Mouse (Mus musculus) limb, embryonic 12.5 days (tissue): ENCODE measurements around the gene Vsig10. TPM values are rescaled to one million over a fixed set of nuclear protein-coding genes. Genes with fewer than 3 reads are reported as not detected.

Source experiments
- ATAC-seq: fragments of 200-750 bp; cut with Nextera tagmentation; 2 replicates; pipeline ENCODE4 v1.8.0; 2017; ENCODE audit warnings: low read depth, moderate TSS enrichment; ENCODE audit not compliant: insufficient number of reproducible peaks, insufficient read depth, low FRiP score, low TSS enrichment
- H3K27ac ChIP-seq: fragments of 300-500 bp; sonication (generic); 2 replicates; pipeline ENCODE4 v1.5.1; 2016; ENCODE audit warnings: mild to moderate bottlenecking, moderate library complexity
- H3K27me3 ChIP-seq: fragments of 300-500 bp; sonication (generic); 2 replicates; pipeline ENCODE4 v1.6.1; 2016; ENCODE audit warnings: mild to moderate bottlenecking, moderate library complexity
- H3K36me3 ChIP-seq: fragments of 300-500 bp; sonication (generic); 2 replicates; pipeline ENCODE4 v1.6.1; 2016; ENCODE audit warnings: mild to moderate bottlenecking, moderate library complexity
- H3K4me1 ChIP-seq: fragments of 300-500 bp; sonication (generic); replicated peaks from 2 replicates; pipeline ENCODE4 v1.6.1; 2016
- H3K4me2 ChIP-seq: fragments of 300-500 bp; sonication (generic); 2 replicates; pipeline ENCODE4 v1.6.1; 2016; ENCODE audit warnings: mild to moderate bottlenecking, moderate library complexity
- H3K4me3 ChIP-seq: fragments of 300-500 bp; sonication (generic); replicated peaks from 2 replicates; pipeline ENCODE4 v1.5.1; 2016; ENCODE audit warnings: mild to moderate bottlenecking
- H3K9ac ChIP-seq: fragments of 300-500 bp; sonication (generic); replicated peaks from 2 replicates; pipeline ENCODE4 v1.6.1; 2016; ENCODE audit warnings: mild to moderate bottlenecking, moderate library complexity
- H3K9me3 ChIP-seq: fragments of 300-500 bp; sonication (generic); 2 replicates; pipeline ENCODE4 v1.6.1; 2016; ENCODE audit warnings: mild to moderate bottlenecking, moderate library complexity
- WGBS: fragments of 180-500 bp; shearing (Covaris S2); methylation state at CpG from one replicate; pipeline ENCODE4 v1.1.7; 2016; 5-methylcytosine and 5-hydroxymethylcytosine counted together
- polyA plus RNA-seq: library from polyadenylated mRNA; unstranded; fragments of >200 nt; fragmentation: Nextera tagmentation; extraction: Ambion mirVana; gene quantifications from 2 replicates; pipeline ENCODE4 v1.2.1, GENCODE M21; 2016

Vsig10 gene
- polyA plus RNA-seq, 1 experiment from 2014 or later: 5.2 TPM

DNA sequence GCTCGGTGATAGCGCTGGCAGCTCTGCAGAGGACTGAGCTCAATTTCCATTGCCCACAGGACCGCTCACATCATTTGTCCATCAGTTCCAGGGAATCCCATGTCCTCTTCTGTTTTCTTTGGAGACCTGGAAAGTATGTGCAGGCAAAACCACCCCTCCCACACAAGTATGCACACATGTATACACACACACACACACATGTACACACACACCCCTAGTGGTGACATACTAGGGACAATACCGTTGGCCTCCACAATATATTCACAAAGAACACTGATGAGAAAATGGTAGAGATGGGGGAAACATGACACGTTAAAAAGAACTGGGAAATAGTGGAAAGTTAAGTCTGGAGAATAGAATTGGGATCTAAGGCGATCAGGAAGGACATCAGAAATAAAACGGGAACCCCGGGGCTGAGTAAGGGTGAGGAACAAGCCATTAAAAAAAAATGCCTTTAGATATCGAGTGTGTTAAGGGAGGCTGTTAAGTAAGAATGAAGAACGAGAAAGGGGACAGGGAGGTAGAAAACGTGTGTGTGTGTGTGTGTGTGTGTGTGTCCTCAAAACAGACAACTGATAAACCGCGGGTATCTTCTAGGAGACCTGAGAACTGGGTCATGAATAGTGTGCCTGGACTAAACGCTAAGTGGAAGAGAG lies 36.9 kb downstream of the Vsig10 start:
- H3K27me3 ChIP-seq: no peaks in the 10 kb centered on the region
- H3K4me1 ChIP-seq: peaks cover 36% of the 10 kb centered on the region
- WGBS: 57% methylated on average over 14 of the region's 14 CpGs
- H3K4me2 ChIP-seq: peak overlapping the region; percentile 91
- no peaks in the 10 kb centered on the region for H3K36me3 ChIP-seq
- no peak for ATAC-seq
- no peaks in the 10 kb centered on the region for H3K9me3 ChIP-seq
- peak overlapping the region; percentile 90; the same call in 1 of the 2 replicates for H3K9ac ChIP-seq
- H3K27ac ChIP-seq: no peak overlapping the region; the same call in 1 of the 2 replicates
- peak overlapping the region; percentile 94 for H3K4me3 ChIP-seq

GRCm38 (mm10) chr5:117356365-117357128 lies 37.7 kb downstream of the Vsig10 start:
- H3K9me3 ChIP-seq: no peaks in the 10 kb centered on the region
- ATAC-seq: peak; percentile 54

DNA sequence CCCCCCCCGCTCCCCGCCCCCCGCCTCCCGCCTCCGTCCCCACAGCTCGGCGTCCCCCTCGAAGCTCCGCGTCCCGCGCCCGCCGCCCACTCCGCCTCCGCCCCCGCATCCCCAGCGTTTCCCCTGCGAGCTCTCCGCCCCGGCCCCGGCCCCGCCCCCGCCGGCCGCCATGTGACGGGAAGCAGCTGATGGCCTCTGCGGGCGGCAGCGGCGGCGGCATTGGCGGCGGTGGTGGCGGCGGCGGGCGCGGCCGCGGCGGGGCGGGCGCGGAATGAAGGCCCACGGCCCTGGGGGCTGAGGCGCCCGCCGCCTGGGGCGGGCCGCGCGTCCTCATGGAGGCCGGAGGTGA lies 38.2 kb downstream of the Vsig10 start, which contains the start of gene Wsb2:
Gene Wsb2, plus strand, starts transcription at position 176 of the 349 bp plus-strand sequence.
- no peaks in the 10 kb centered on the region for H3K27me3 ChIP-seq

More at GRCm38 (mm10) chr5:117356365-117357128, 37.7 kb downstream of the Vsig10 start:
- Histone ChIP-seq H3K9ac (peak overlapping the region; percentile 90), H3K36me3 (no peaks in the 10 kb centered on the region), H3K27me3 (no peaks in the 10 kb centered on the region), H3K27ac (peak overlapping the region; percentile 85), H3K4me2 (peak overlapping the region; percentile 91), H3K4me3 (peak overlapping the region; percentile 94), H3K4me1 (peaks cover 39% of the 10 kb centered on the region)
- WGBS: 0% methylated on average over 24 of the region's 24 CpGs

DNA sequence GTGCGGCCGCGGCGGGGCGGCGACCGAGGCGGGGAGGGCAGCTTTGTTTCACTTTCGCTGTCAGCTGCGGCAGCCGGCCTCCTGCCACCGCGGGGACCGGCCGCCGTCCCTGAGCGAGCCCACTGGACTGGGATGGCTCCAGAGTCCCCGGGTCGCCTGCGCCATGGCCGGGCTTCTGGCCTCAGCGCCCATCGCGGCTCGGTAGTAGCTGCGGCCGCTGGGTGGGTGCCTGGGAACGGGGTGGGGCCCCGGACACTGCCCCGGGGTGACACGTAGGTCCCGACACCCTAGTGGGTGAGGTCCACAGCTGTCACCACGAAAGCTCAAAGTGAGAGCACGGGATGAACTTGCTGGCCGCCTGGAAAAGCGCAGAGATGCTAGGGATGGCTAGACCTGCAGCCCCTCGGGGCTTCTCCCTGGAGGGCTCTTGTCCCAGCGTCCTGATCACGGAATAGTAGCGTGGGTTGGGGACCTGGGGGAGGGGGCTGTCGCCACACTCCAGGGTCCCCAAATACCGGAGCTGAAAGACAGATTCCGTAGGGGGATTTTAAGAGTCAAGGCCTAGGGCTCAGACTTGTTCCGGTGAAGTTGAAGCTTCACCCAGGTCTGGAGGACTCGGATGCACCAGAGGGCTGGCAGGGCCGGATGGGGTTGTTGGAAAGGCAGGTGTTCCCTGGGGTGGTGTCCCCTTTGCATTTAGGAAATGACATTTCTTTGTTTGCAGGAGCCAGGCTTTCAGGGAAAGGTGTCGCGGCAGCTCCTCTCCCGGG lies 38.8 kb downstream of the Vsig10 start:
- peak overlapping the region; percentile 85 for H3K27ac ChIP-seq
- H3K9me3 ChIP-seq: no peaks in the 10 kb centered on the region
- ATAC-seq: peak; percentile 56
- no peaks in the 10 kb centered on the region for H3K27me3 ChIP-seq
- no peaks in the 10 kb centered on the region for H3K36me3 ChIP-seq
- H3K4me3 ChIP-seq: peak overlapping the region; percentile 94
- H3K4me1 ChIP-seq: peaks cover 43% of the 10 kb centered on the region
- peak overlapping the region; percentile 90 for H3K9ac ChIP-seq
- under 1% methylated on average over 46 of the region's 49 CpGs for WGBS
- peak overlapping the region; percentile 91 for H3K4me2 ChIP-seq

More for the DNA sequence above, 38.2 kb downstream of the Vsig10 start, which contains the start of gene Wsb2:
- H3K9me3 ChIP-seq: no peaks in the 10 kb centered on the region
- peak within 1 kb of the TSS; percentile 90 for H3K9ac ChIP-seq
- peak within 1 kb of the TSS; percentile 85 for H3K27ac ChIP-seq
- peak; percentile 65 for ATAC-seq
- H3K36me3 ChIP-seq: no peaks in the 10 kb centered on the region
- 0% methylated on average over 3 of the region's 54 CpGs for WGBS
- peak within 1 kb of the TSS; percentile 91 for H3K4me2 ChIP-seq
- H3K4me1 ChIP-seq: peaks cover 39% of the 10 kb centered on the region
- H3K4me3 ChIP-seq: peak within 1 kb of the TSS; percentile 94

DNA sequence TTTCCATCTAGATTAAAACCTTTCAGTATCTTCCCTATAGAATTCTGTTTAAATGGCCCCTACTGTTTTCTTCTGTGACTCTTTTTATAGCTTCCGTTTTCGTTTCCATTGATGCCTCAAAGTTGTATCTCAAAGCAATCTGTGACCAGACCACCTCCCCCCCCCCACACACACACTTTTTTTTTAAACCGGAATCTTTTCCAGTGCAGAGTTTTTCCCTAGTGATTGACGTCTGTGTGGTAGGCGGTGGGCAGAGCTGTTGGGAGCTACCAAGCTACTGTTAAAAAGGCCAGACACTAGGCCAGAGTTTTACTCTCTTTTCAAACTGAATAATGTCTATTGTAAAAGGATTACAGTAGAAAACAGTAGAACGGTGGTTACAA lies 39.4 kb downstream of the Vsig10 start:
- ATAC-seq: no peak
- WGBS: 10% methylated on average over 6 of the region's 6 CpGs
- peaks cover 48% of the 10 kb centered on the region for H3K4me1 ChIP-seq
- peak overlapping the region; percentile 85; the same call in 1 of the 2 replicates for H3K27ac ChIP-seq
- peak overlapping the region; percentile 94 for H3K4me3 ChIP-seq
- H3K4me2 ChIP-seq: peak overlapping the region; percentile 91
- H3K36me3 ChIP-seq: no peaks in the 10 kb centered on the region; the same call in 1 of the 2 replicates
- peak overlapping the region; percentile 90; the same call in 1 of the 2 replicates for H3K9ac ChIP-seq
- H3K27me3 ChIP-seq: no peaks in the 10 kb centered on the region
- H3K9me3 ChIP-seq: no peaks in the 10 kb centered on the region

GRCm38 (mm10) chr5:117358725-117359124 lies 39.8 kb downstream of the Vsig10 start:
- H3K27me3 ChIP-seq: no peaks in the 10 kb centered on the region
- no peak overlapping the region for H3K4me3 ChIP-seq
- no peak overlapping the region for H3K27ac ChIP-seq
- H3K36me3 ChIP-seq: peaks cover 4% of the 10 kb centered on the region; the same call in 1 of the 2 replicates
- no peak overlapping the region for H3K9ac ChIP-seq
- 41% methylated on average over 11 of the region's 11 CpGs for WGBS
- peaks cover 50% of the 10 kb centered on the region for H3K4me1 ChIP-seq
- peak overlapping the region; percentile 91; the same call in 1 of the 2 replicates for H3K4me2 ChIP-seq
- H3K9me3 ChIP-seq: no peaks in the 10 kb centered on the region
- no peak for ATAC-seq

GRCm38 (mm10) chr5:117359497-117360227 lies 40.8 kb downstream of the Vsig10 start:
- Histone ChIP-seq H3K27me3 (no peaks in the 10 kb centered on the region), H3K27ac (0 out of 2 replicates have a peak overlapping the region, but pooled peaks have one; percentile 14), H3K4me1 (peaks cover 50% of the 10 kb centered on the region), H3K4me3 (no peak overlapping the region), H3K36me3 (peaks cover 13% of the 10 kb centered on the region), H3K9me3 (no peaks in the 10 kb centered on the region), H3K9ac (no peak overlapping the region), H3K4me2 (0 out of 2 replicates have a peak overlapping the region, but pooled peaks have one; percentile 4)
- ATAC-seq: no peak
- WGBS: 43% methylated on average over 7 of the region's 7 CpGs

GRCm38 (mm10) chr5:117360228-117360515 lies 41.3 kb downstream of the Vsig10 start:
- no peak overlapping the region for H3K9ac ChIP-seq
- no peak overlapping the region for H3K27ac ChIP-seq
- no peak for ATAC-seq

GRCm38 (mm10) chr5:117360631-117361541 lies 42.0 kb downstream of the Vsig10 start:
- H3K4me1 ChIP-seq: peaks cover 45% of the 10 kb centered on the region
- peak overlapping the region; percentile 19; the same call in 1 of the 2 replicates for H3K4me2 ChIP-seq
- no peak for ATAC-seq
- H3K36me3 ChIP-seq: peaks cover 25% of the 10 kb centered on the region
- 41% methylated on average over 13 of the region's 13 CpGs for WGBS
- 0 out of 2 replicates have a peak overlapping the region, but pooled peaks have one; percentile 23 for H3K27ac ChIP-seq
- H3K27me3 ChIP-seq: no peaks in the 10 kb centered on the region
- no peaks in the 10 kb centered on the region for H3K9me3 ChIP-seq
- no peak overlapping the region for H3K4me3 ChIP-seq
- no peak overlapping the region for H3K9ac ChIP-seq

More at GRCm38 (mm10) chr5:117360228-117360515, 41.3 kb downstream of the Vsig10 start:
- peaks cover 50% of the 10 kb centered on the region for H3K4me1 ChIP-seq
- WGBS: 60% methylated on average over 13 of the region's 13 CpGs
- peaks cover 18% of the 10 kb centered on the region for H3K36me3 ChIP-seq
- no peak overlapping the region for H3K4me3 ChIP-seq
- 0 out of 2 replicates have a peak overlapping the region, but pooled peaks have one; percentile 4 for H3K4me2 ChIP-seq
- no peaks in the 10 kb centered on the region for H3K9me3 ChIP-seq
- no peaks in the 10 kb centered on the region for H3K27me3 ChIP-seq
